Mouse (Mus musculus) left cerebral cortex, adult 9 months (tissue): ENCODE results near the gene Tmem198.

Source experiments
- DNase-seq, 2 experiments: peaks; one replicate each; pipeline ENCODE4 v3.0.0; 2022; ENCODE audit warnings: low spot score in 2 of 2

Gene Tmem198

DNA sequence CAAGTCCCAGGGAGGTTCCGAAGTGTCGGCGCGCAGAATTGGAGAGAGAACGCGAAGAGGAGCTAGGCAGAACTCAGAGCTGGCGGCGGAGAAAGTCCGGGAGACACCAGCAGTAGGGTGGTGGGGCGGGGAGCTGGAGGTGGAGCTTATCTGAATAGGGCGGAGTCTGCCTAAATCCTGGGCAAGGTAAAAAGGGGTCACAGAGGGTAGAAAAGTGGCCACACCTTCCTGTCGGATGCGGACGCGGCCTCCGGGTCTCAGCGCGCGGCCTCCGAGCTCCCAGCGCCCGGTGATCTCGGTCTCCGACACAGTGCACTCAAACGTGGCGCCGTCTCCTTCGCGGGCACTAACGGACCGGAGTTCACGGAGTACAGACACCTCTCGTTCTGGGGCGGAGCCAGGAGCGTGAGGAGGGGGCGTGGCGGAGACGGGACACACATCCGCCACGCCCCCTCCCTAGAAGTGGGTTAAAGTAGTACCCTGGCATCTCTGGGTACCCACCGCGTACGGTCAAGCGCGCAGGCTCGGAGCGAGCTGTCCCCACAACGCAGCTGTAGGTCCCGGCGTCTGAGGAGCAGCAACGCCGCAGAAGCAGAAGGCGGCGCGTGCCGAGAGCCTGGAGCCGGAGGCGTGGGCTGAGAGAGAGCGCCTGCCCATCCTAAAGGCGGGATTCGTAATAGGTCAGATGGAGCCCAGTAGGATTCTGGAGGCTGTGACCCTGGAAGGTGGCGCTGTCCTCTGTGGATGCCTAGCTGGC lies 8.3 kb downstream of the Tmem198 start:
- peak in 1 of 2 experiments; percentile 67 for DNase-seq

DNA sequence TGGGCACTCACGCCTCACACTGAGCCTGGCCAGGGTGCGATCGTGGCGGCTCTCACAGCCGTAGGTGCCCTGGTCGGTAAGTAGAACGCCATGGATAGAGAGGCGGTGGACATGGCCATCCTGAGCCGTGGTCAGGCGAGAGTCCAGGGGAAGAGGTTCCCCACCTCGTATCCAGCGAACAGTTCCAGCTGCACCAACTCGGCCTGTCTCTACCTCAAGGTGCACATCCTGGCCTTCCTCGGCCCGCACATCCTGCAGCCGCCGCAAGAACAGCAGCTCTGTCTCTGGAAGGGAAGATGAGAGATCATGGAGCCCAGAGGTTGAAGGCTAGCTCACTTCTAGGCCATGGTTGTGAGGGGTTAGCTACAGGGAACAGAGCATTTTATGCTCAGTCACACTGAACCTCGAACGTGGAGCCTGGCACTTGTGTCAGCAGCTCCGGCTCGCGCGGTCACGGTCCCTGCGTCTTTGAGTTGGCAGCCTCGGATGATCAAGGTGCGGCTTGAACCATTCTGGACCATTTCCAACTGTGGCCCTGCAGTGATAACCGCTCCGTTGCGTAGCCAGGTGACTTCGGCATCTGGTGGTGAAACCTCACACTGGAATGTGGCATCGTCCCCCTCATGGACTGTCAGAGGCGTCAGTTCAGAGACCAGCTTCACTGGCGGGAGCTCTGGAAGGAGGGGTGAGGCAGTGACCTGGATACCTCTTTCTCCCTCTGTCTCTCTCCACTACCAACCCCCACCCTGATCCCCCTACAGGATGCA lies 11.6 kb downstream of the Tmem198 start:
- DNase-seq, result no peak

DNA sequence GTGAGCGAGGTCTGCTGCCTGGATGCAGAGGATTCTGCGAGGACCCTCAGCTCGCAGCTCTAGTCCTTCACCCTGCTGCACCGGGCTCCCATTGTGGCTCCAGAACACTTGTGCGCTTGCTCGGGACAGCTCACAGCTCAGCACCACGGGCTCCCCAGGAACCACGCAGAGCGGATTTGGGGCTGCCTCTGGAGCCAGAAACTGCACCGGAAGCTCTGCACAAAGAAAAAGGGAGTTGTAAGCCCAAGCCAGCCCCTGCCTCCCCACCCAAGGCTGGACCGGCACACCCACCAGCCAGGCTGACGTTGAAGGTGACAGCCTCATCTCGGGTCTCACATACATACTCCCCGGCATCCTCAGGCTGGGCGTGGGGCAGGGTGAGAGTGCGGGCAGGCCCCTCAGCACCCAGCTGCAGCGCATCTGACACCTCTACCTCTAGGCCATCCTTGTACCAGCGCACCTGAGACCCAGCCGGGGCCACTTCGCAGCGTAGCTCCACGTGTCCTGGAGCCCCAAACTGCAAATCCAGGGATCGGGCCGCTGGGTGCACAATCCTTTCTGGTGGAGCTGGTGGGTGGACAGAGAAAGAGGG lies 13.3 kb downstream of the Tmem198 start:
- no peak for DNase-seq

DNA sequence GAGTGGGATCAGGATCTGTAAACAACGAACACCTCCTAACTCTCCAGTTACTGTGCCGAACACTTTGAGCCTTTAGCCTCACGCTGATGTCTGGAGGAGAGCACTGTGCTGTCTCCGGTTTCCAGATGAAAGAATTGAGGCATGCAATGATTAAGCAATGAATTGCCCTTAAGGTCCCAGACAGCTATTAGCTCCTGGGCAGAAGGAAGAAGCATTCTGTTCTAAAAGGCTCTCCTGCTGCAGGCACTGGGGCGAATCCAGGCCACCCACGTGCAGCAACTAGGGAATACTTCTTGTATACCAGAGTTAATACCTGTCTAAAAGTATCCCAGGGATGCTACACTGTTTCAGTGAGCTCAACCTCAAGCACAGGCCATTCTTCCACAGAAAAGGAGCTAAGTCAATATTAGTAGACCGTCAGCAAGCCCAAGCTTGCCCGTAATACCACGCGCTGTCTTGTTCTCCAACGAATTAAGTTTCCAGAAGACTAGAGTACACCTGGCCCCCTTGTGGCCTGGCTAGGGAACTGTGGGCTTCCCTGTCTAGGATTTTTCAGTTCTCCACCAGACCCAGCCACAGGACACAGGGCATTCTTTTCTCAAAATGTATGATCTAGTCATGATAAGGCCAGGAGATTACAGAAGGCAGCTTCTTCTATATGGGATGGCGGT lies 15.7 kb downstream of the Tmem198 start:
- no peak for DNase-seq

DNA sequence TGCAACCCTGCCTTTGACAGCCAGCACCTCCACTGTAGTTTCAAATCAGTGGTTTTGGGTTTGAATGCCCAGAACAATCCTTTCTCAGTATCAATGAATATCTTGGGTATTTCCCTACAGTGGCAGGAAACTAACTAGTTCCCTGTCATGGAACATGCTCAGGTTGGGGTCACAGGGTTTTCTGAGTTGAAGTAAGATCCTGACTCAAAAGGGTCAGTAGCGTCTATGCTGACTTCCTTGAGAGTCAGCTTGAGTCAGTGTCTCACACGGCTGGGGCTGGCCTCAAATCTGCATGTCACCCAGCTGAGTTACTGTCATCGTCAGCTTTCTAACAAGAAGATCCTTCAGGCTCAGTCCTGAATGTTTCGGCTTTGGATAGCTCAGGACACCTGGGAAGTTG lies 19.6 kb downstream of the Tmem198 start:
- DNase-seq, result no peak

DNA sequence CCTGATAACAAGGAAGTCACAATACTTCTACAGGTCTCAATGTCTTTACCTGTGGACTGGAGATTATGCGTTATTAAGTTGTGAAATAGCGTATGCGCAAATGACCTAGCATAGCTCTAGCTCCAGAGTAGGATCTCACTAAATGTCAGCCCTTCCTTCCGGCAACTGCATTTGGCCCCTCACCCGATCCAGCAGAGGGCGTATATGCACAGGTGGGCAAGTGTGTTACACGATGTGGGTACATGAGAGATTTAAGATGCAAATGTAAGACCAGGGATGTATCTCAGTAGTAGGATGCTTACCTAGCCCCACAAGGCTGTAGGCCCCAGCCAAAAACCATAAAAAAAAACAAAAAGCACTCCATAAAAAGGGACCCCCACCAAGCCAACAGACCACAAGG lies 20.1 kb downstream of the Tmem198 start:
- no peak for DNase-seq

DNA sequence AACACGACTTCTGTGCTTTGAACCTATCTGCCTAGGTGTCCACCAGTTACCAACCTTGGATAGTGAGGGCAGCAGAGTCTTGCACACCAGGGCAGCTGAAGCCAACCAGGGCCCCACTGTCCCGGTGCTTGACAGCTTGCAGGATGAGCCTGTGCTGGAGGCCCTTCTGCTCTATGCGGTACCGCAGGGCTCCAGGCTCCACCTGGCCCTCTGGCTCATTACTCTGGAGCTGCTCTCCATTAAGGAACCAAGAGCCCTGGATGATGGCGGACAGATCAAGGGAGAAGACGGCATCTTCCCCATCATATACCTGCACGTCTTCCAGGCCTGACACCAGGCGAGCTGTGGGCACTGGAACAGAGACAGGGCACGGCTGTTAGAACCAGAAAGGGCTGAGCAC lies 22.6 kb downstream of the Tmem198 start:
- DNase-seq, result no peak

DNA sequence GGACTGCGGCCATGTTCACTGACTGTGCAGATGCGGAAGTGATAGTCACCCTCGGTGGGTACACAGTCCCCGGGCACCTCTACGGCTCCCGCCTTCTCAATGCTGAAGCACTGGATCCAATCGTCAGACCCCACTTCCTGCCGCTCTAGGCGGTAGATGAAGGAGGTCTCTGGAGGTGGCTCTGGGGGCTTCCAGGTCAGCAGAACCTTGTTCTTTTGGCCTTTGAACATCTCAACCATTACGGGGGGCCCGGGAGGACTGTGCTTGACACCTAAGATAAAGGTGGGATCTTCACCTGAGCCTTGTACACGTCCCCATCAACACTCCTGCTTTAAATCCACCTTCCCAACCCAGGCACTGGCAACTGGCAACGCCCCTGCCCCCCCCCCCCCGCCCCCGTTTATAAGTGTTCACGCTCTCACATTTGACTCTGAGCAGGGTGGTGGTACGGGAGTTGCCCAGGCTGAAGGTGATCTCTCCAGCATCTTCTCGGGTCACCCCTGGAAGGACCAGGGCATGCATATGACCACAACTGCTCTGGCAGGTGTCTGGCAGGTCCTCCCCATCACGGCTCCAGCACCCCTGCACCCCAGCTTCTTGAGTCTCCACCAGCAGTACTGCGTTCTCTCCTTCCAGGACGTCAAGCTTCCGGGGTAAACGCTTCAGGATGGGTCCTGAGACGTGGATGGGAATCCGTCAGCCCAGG lies 23.8 kb downstream of the Tmem198 start:
- no peak for DNase-seq

DNA sequence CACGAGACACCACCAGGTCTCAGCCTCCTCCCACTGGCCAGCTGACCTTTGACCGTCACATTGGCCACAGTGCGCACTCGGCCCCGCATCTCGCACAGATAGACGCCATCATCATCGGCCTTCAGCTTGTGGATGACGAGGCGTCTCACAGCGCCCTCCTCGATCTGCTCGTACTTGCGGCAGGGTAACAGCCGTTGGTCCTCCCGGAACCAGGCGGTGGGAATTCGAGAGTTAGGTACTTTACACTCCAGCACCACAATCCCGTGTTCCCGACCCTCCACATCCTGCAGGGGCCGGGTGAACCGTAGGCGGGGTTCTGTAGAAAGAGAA lies 24.3 kb downstream of the Tmem198 start:
- DNase-seq, result no peak

DNA sequence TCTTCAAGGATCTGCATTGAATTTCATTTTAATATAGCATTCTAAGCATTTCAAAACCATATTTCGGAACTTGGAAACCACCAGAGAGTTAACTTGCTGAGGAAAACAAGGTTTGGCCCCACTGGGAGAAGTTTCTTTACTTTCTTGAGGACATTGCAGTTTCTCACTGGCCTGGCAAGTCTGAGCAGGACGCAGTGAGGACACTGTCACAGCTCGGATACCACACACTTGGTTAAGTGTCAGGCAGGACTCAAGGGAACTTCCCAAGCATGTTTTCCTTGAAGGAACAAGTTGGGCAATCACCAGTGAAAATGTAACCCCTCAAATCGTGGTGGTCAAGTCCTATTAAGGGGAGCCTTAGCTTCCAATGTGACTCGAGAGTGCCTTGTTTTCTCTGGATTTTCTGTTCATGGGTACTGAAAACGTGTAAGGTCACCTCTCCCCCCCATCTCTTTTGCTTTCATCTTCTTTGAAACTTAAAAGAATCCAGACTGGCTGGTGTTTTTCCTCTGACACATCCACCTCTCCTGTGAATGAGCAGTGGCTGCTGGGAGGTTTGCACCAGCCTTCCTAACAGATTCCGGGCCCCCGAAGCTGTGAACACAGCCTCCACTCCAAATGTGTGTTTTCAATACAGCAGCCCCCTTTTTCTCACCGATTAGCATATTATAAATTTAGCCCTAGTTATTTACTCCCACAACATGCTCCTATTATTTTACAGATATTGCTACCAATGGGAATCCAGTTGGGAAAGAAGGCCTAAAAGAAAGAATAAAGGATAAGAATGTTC lies 25.1 kb downstream of the Tmem198 start:
- DNase-seq, result peak in 1 of 2 experiments; percentile 57

DNA sequence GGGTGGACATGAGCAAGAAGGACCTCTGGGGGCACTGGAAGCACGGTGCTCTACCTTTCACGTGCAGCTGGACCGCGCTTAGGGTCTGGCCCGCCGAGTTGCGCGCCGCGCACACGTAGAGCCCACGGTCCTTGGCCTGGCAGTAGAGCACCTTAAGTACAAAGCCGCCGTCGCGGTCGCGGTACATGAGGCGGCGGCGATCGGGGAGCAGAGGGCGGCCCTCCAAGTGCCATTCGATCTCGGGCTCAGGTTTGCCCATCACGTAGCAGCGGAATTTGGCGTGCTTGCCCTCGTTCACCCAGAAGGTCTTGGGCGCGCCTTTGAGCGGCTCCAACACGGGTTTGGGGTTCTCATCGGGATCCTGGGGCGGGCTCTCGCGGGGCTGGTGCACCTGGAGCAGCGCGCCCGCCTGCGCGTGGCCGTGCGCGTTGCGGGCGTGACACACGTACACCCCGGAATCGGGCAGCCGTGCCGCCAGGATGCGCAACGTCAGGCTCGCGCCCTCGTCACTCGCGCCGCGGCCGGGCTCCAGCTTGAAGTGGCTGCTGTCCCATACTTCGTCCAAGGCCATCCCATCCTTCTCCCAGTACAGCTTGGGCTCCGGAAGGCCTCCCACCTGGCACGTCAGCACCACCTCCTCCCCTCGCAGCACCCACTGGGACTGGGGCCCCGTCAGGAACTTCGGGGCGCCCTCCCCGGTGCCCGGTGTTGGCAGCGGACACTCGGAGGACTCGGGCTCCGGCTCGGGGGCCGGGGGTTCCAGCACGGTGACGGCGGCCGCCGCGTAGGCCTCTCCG lies 26.0 kb downstream of the Tmem198 start:
- DNase-seq, result peak; percentile 58 to 83

DNA sequence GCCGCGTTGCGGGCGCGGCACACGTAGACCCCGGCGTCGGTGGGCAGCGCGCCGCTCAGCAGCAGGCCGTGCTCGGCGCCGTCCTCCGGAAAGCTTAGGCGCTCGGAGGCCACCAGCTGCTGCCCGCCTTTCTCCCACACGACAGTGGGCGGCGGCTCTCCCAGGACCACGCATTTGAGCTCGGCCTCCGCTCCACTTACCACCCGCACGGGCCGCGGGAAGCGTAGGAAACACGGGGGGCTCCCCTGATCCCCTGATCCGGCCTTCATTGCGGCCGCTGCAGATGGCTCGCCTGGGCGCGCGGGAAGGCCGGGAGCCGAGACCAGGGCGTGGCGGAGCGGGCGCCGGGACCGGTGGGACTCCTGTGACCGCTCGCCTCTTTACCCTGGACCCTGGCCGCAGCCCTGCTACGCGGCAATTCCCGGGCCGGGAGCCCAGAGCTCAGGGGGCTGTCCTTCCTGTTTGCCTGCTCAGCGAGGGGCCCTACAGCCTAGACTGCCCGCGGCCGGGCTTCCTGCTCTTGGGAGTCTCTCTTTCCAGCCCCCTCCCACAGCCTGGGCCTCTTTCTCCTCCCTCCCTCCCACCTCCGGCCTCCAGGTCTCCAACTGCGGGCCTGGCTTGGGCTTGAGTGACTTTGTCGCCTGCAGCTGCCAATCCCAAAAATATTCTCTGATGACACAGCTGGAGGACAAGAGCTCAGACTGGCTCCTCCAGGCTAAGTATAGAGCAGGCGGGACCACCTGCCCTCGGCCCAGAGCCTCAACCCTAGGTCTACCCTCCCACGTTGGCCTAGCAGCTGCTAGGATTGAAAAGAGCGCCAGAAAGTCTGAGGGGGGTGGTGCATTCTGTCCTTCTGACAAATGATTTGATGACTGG lies 26.9 kb downstream of the Tmem198 start, which contains the start of gene Obsl1:
TSS of gene Obsl1 (minus strand) at position 497 of the 876 bp plus-strand sequence.
- no peak for DNase-seq

DNA sequence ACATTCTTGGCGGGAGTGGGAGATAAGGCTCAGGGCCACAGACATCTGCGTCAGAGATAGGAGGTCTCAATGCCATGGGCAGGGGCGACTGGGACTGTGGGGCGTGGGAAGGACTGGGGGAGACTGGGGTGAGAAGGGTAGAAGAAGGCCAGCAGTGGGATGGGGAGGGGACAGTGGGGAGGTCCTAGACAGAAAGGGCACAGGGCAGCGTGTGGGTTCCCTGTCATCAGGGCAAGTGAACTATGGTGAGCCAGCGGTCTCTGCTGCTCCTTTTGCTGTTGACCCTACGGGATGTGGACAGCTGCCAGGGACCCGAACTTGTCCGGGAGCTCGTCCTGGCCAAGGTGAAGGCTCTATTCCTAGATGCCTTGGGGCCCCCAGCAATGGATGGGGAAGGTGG lies 27.7 kb downstream of the Tmem198 start, which contains the start of gene Inha:
TSS of gene Inha (plus strand) at position 72 of the 400 bp plus-strand sequence.
- DNase-seq, result no peak

DNA sequence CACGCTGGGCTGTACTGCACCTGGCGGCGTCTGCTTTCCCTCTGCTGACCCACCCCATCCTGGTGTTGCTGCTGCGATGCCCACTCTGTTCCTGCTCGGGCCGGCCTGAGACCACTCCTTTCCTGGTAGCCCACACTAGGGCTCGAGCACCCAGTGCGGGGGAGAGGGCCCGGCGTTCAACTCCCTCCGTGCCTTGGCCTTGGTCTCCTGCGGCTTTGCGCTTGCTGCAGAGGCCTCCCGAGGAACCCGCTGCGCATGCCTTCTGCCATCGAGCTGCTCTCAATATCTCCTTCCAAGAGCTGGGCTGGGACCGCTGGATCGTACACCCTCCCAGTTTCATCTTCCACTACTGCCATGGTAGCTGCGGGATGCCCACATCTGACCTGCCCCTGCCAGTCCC lies 30.3 kb downstream of the Tmem198 start:
- DNase-seq, result no peak

DNA sequence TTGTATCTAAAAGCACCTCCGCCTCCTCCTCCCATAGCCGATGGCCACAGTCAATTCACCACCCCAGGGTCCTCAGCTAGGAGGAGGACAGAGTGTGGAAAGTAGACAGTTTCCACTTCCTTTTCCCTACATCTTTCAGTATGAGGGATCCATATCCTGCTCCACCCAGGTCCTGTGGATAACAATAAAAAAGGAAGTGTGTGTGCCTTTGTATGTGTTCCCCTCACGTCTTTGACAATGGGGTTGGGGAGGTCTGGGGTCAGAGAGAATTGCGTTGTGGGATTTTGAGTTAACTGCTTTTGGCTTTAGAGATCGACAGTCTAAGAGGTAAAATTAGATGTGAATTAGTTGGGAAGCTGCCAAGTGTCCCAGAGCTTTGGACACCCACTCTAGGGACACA lies 30.8 kb downstream of the Tmem198 start:
- DNase-seq, result no peak

DNA sequence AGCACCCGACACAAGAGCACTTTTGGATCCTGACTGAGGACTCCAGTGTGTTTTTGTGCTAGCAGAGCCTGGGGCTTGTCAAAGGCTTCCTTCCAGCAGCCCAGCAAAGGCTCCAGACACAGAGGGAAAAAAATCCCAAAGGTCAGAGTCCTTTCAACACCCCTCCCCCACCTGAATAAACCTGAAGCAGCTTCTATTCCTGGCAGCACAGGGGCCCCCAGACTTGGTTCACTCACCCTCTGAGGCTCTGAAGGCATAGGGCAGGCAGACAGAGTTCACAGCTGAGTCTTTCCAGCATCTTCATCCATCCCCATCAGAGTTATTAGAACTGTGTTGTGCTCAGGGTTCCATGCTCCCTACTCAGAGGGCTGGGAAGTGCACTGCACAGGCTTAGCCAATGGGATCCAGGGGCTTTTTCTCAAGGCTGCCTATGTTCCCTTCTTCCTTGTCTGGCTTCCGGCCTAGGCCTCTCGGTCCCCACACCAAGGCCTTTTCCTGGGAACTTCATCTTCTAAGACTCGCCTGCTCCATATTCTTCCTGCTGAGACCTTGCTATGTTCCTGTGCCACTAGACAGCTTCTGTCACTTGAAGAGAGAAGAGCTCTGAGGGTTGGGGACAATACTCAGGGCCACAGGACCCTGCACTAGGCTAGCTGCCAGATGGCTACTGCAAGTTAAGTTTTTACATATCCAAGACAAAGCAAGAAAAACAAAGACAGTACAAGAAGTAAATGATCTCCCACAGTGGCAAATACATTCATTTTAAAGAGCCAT lies 32.3 kb downstream of the Tmem198 start:
- no peak for DNase-seq

DNA sequence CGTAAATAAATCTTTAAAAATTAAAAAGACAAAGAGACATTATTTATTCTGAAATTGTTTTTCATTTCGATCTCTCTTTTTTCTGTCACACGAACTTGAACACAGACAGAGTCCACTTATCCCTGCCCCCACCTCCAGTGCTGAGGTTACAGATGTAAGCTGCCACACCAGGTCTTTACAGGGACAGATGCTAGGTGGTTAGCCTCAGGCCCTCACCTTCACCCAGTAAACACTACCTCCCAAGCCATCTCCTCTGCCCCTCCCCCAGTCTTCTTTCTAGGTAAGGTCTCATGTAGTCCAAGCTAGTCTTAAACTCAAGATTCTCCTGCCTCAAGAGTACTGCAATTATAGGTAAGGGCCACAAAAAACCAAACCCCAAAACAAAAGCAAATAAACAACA lies 33.2 kb downstream of the Tmem198 start:
- DNase-seq, result no peak

DNA sequence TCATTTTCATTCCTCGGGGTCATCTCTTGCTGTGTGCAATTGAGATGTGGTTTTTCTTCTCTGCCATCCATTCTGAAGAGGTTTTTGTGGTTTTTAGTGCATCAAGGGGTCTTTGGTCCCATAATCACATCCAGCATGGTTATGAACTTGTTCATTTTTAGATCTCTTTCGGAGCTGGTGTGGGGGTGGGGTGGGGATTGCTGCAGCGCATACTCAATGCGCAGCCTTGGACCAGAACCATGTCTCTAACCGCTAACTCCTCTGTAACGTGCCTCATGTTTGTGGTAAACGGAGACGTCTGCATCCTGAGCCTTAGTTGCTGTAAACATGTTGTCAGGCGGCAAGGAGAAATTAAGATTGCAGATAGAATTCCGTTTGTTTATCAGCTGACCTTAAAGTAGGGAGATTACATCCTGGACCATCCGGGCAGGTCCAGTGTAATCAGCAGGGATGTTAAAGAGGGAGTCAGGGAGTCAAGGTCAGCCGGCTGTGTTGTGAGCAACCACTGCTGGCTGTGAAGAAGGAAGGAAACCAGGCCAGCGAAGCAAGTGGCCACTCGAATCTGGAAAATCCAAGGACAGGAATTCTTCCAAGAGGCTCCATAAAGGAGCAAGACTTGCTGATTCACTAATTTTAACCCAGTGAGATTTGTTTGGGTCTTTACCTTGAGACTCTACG lies 37.5 kb downstream of the Tmem198 start:
- DNase-seq, result no peak
